Mouse (Mus musculus) kidney, adult 2 months (tissue): ENCODE data around the gene Lmod3.
A peak's percentile ranks its signal among the peaks of the same experiment; 100 is the strongest.

ENCODE experiments used
- CTCF ChIP-seq: fragments of 200-500 bp; conservative IDR thresholded peaks from 2 replicates; pipeline ENCODE4 v1.5.1; 2011; ENCODE audit warnings: low read depth, mild to moderate bottlenecking, control low read depth, low read length, moderate library complexity, mixed read lengths; ENCODE audit not compliant: insufficient read depth, insufficient read length
- POLR2A ChIP-seq: fragments of 200-500 bp; IDR thresholded peaks from one replicate; pipeline ENCODE4 v1.6.1; 2011; ENCODE audit warnings: low read depth, low read length, control low read depth

GRCm38 (mm10) chr6:97250966-97251365 is 1.6 kb downstream of the Lmod3 start:
- TF ChIP-seq CTCF, result 0 out of 2 replicates have a peak, but pooled peaks have one; percentile 30
- TF ChIP-seq POLR2A, result no peak
